Comparison of ENCODE assay signal across 8 mouse cellular contexts in the genomic region with DNA sequence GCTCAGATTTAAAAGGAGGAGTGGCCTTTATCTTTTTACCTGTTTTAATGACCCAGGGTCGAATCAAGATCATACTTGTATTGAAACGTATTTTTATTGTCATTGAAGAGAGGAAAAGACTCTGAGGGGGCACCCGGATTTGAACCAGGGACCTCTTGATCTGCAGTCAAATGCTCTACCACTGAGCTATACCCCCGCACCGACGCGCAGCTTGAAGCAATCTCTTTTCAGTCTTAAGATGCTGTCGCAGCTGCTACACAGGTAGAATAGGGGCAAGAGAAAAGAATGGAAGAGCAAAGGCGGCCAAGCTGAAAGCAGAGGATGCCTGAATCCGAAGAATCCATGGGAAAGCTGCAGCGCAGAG. TPM values are rescaled to one million over a fixed set of nuclear protein-coding genes. Genes with fewer than 3 reads are reported as not detected.
DNase-seq lines count a peak whose midpoint lies in the region; ATAC-seq lines count a peak whose summit lies in the region.

A gene (plus strand): TSS at position 219 of the 364 bp plus-strand sequence.

- H3K4me3 ChIP-seq in hindbrain, embryonic 14.5 days (replicated peaks; ENCODE audit: low read length) = peak within 1 kb of the TSS; percentile 61

- H3K27me3 ChIP-seq in hindbrain, embryonic 14.5 days (ENCODE audit: control insufficient read depth, insufficient read depth, low read length) = no peaks in the 10 kb centered on the region

- ATAC-seq in hindbrain, embryonic 14.5 days (ENCODE audit: low FRiP score) = peak; percentile 76

- H3K36me3 ChIP-seq in hindbrain, embryonic 14.5 days (replicated peaks; ENCODE audit: control insufficient read depth, insufficient read depth) = no peaks in the 10 kb centered on the region

- under 1% methylated on average over 11 of the region's 11 CpGs for WGBS in hindbrain, embryonic 14.5 days

- DNase-seq in NIH3T3 (ENCODE audit: low read depth) = peak; percentile 93
- peak; percentile 93 to 95 for DNase-seq in cerebellum, postnatal 10 days
- peak; percentile 94 to 96 for DNase-seq in frontal cortex, postnatal 36 days (ENCODE audit: low spot score in 2 of 2)
- peak; percentile 98 for DNase-seq in hindbrain, embryonic 14.5 days (ENCODE audit: low spot score)
- DNase-seq in left cerebral cortex, adult 11 months (ENCODE audit: low spot score) = peak; percentile 85
- peak; percentile 92 for DNase-seq in lung, postnatal 36 days
- peak; percentile 91 for DNase-seq in retina, postnatal 1 day
- DNase-seq in urinary bladder, adult 2 months (ENCODE audit: low spot score) = peak; percentile 83

- H3K9ac ChIP-seq in hindbrain, embryonic 14.5 days = peak within 1 kb of the TSS; percentile 80

- H3K27ac ChIP-seq in hindbrain, embryonic 14.5 days = peak within 1 kb of the TSS; percentile 94

- peak within 1 kb of the TSS; percentile 91 for H3K4me2 ChIP-seq in hindbrain, embryonic 14.5 days (replicated peaks)

- no peaks in the 10 kb centered on the region for H3K9me3 ChIP-seq in hindbrain, embryonic 14.5 days (ENCODE audit: control insufficient read depth, low read length)

- peaks cover 21% of the 10 kb centered on the region for H3K4me1 ChIP-seq in hindbrain, embryonic 14.5 days (replicated peaks; ENCODE audit: control insufficient read depth, insufficient read depth, low read length)

RNA-seq across cellular contexts. Expression of the gene that starts here (rescaled TPM):
- 110 and 126 TPM in 2 replicates for polyA plus RNA-seq in hindbrain, embryonic 14.5 days (2014; fragmentation: Nextera tagmentation; extraction: Ambion mirVana)
- polyA plus RNA-seq in urinary bladder, adult 2 months (2012; rRNA removed) = 101 and 108 TPM in 2 replicates

Comparison
In these comparisons a context has a peak if more than half of its experiments do, and no peak if none do; other contexts are left out.
1. Peak in every context shown above with its lines: DNase-seq, ATAC-seq, H3K4me3 ChIP-seq and H3K27ac ChIP-seq.